Mouse (Mus musculus): ENCODE results near the gene Gtf2ird2. TPM values are rescaled to one million over a fixed set of nuclear protein-coding genes. Genes with fewer than 3 reads are reported as not detected.

Gtf2ird2 gene
- polyA plus RNA-seq, 2 experiments: 7.9 to 14.8 TPM

- WGBS: 24% methylated on average over 7 of the region's 7 CpGs
- H3K27ac ChIP-seq (replicated peaks; ENCODE audit: low read depth, low read length): no peak overlapping the region
- peak; percentile 94 for DNase-seq (ENCODE audit: low spot score)
Observed at GRCm38 (mm10) chr5:134179871-134180270, 3.9 kb upstream of the Gtf2ird2 start.

GRCm38 (mm10) chr5:134182172-134182571 is 1.6 kb upstream of the Gtf2ird2 start:
- WGBS: 66% methylated on average over 3 of the region's 3 CpGs
- TF ChIP-seq POLR2A (IDR thresholded peaks at IDR 0.05; ENCODE audit: borderline replicate concordance, extremely low read depth, insufficient read depth, insufficient read length): no peak
- H3K27ac ChIP-seq (replicated peaks; ENCODE audit: low read depth, low read length): no peak overlapping the region

More at GRCm38 (mm10) chr5:134179871-134180270, 3.9 kb upstream of the Gtf2ird2 start:
- Histone ChIP-seq H3K4me3 (replicated peaks; ENCODE audit: low read length) (no peak overlapping the region), H3K4me2 (replicated peaks; ENCODE audit: low read depth, low read length, severe bottlenecking) (no peak overlapping the region), H3K27me3 (ENCODE audit: control insufficient read depth, insufficient read depth, low read length) (no peaks in the 10 kb centered on the region), H3K4me1 (ENCODE audit: control insufficient read depth, insufficient read depth, low read length) (peaks cover 17% of the 10 kb centered on the region), H3K36me3 (ENCODE audit: control insufficient read depth, insufficient read depth, low read length) (no peaks in the 10 kb centered on the region), H3K9me3 (ENCODE audit: control insufficient read depth, low read length) (no peaks in the 10 kb centered on the region), H3K9ac (ENCODE audit: low read depth, low read length, severe bottlenecking) (no peak overlapping the region)
- ATAC-seq (ENCODE audit: low FRiP score, low read depth): no peak
- no peak for TF ChIP-seq POLR2A (IDR thresholded peaks at IDR 0.05; ENCODE audit: borderline replicate concordance, extremely low read depth, insufficient read depth, insufficient read length)

GRCm38 (mm10) chr5:134182735-134183134 is 1.1 kb upstream of the Gtf2ird2 start:
- ATAC-seq (ENCODE audit: low FRiP score, low read depth) (no peak), DNase-seq (ENCODE audit: low spot score) (no peak)
- Histone ChIP-seq H3K4me1 (ENCODE audit: control insufficient read depth, insufficient read depth, low read length) (peaks cover 12% of the 10 kb centered on the region), H3K27ac (replicated peaks; ENCODE audit: low read depth, low read length) (no peak overlapping the region), H3K4me2 (replicated peaks; ENCODE audit: low read depth, low read length, severe bottlenecking) (peak overlapping the region; percentile 93), H3K9ac (ENCODE audit: low read depth, low read length, severe bottlenecking) (peak overlapping the region; percentile 91; the same call in 1 of the 2 replicates), H3K9me3 (ENCODE audit: control insufficient read depth, low read length) (no peaks in the 10 kb centered on the region), H3K4me3 (replicated peaks; ENCODE audit: low read length) (0 out of 2 replicates have a peak overlapping the region, but pooled peaks have one; percentile 75), H3K36me3 (ENCODE audit: control insufficient read depth, insufficient read depth, low read length) (no peaks in the 10 kb centered on the region), H3K27me3 (ENCODE audit: control insufficient read depth, insufficient read depth, low read length) (no peaks in the 10 kb centered on the region)
- no peak for TF ChIP-seq POLR2A (IDR thresholded peaks at IDR 0.05; ENCODE audit: borderline replicate concordance, extremely low read depth, insufficient read depth, insufficient read length)
- 75% methylated on average over 4 of the region's 4 CpGs for WGBS

More at GRCm38 (mm10) chr5:134182172-134182571, 1.6 kb upstream of the Gtf2ird2 start:
- H3K9me3 ChIP-seq (ENCODE audit: control insufficient read depth, low read length): no peaks in the 10 kb centered on the region
- no peak overlapping the region for H3K4me3 ChIP-seq (replicated peaks; ENCODE audit: low read length)
- H3K36me3 ChIP-seq (ENCODE audit: control insufficient read depth, insufficient read depth, low read length): no peaks in the 10 kb centered on the region
- H3K27me3 ChIP-seq (ENCODE audit: control insufficient read depth, insufficient read depth, low read length): no peaks in the 10 kb centered on the region
- no peak overlapping the region for H3K4me2 ChIP-seq (replicated peaks; ENCODE audit: low read depth, low read length, severe bottlenecking)
- DNase-seq (ENCODE audit: low spot score): no peak
- no peak overlapping the region for H3K9ac ChIP-seq (ENCODE audit: low read depth, low read length, severe bottlenecking)
- ATAC-seq (ENCODE audit: low FRiP score, low read depth): no peak
- H3K4me1 ChIP-seq (ENCODE audit: control insufficient read depth, insufficient read depth, low read length): peaks cover 12% of the 10 kb centered on the region

GRCm38 (mm10) chr5:134183162-134183561 is 657 bp upstream of the Gtf2ird2 start:
- 46% methylated on average over 7 of the region's 7 CpGs for WGBS
- DNase-seq (ENCODE audit: low spot score): no peak
- peak overlapping the region; percentile 75 for H3K4me3 ChIP-seq (replicated peaks; ENCODE audit: low read length)

GRCm38 (mm10) chr5:134186059-134186458 is 2.2 kb downstream of the Gtf2ird2 start:
- ATAC-seq (ENCODE audit: low FRiP score, low read depth): no peak
- H3K4me1 ChIP-seq (ENCODE audit: control insufficient read depth, insufficient read depth, low read length): peaks cover 12% of the 10 kb centered on the region
- WGBS: 83% methylated on average over 3 of the region's 3 CpGs
- H3K27ac ChIP-seq (replicated peaks; ENCODE audit: low read depth, low read length): no peak overlapping the region
- H3K27me3 ChIP-seq (ENCODE audit: control insufficient read depth, insufficient read depth, low read length): no peaks in the 10 kb centered on the region
- no peak for TF ChIP-seq POLR2A (IDR thresholded peaks at IDR 0.05; ENCODE audit: borderline replicate concordance, extremely low read depth, insufficient read depth, insufficient read length)
- no peak overlapping the region for H3K4me3 ChIP-seq (replicated peaks; ENCODE audit: low read length)
- no peaks in the 10 kb centered on the region for H3K36me3 ChIP-seq (ENCODE audit: control insufficient read depth, insufficient read depth, low read length)
- no peak overlapping the region for H3K9ac ChIP-seq (ENCODE audit: low read depth, low read length, severe bottlenecking)
- no peaks in the 10 kb centered on the region for H3K9me3 ChIP-seq (ENCODE audit: control insufficient read depth, low read length)
- DNase-seq (ENCODE audit: low spot score): no peak
- no peak overlapping the region for H3K4me2 ChIP-seq (replicated peaks; ENCODE audit: low read depth, low read length, severe bottlenecking)

More at GRCm38 (mm10) chr5:134183162-134183561, 657 bp upstream of the Gtf2ird2 start:
- ATAC-seq (ENCODE audit: low FRiP score, low read depth): no peak
- TF ChIP-seq POLR2A (IDR thresholded peaks at IDR 0.05; ENCODE audit: borderline replicate concordance, extremely low read depth, insufficient read depth, insufficient read length): no peak
- Histone ChIP-seq H3K36me3 (ENCODE audit: control insufficient read depth, insufficient read depth, low read length) (no peaks in the 10 kb centered on the region), H3K9ac (ENCODE audit: low read depth, low read length, severe bottlenecking) (peak overlapping the region; percentile 91), H3K4me1 (ENCODE audit: control insufficient read depth, insufficient read depth, low read length) (peaks cover 12% of the 10 kb centered on the region), H3K27me3 (ENCODE audit: control insufficient read depth, insufficient read depth, low read length) (no peaks in the 10 kb centered on the region), H3K4me2 (replicated peaks; ENCODE audit: low read depth, low read length, severe bottlenecking) (peak overlapping the region; percentile 93), H3K27ac (replicated peaks; ENCODE audit: low read depth, low read length) (peak overlapping the region; percentile 92), H3K9me3 (ENCODE audit: control insufficient read depth, low read length) (no peaks in the 10 kb centered on the region)

All from limb, embryonic 14.5 days (tissue).